Mouse (Mus musculus): ENCODE measurements around the gene Clk4.

The Clk4 gene

DNA sequence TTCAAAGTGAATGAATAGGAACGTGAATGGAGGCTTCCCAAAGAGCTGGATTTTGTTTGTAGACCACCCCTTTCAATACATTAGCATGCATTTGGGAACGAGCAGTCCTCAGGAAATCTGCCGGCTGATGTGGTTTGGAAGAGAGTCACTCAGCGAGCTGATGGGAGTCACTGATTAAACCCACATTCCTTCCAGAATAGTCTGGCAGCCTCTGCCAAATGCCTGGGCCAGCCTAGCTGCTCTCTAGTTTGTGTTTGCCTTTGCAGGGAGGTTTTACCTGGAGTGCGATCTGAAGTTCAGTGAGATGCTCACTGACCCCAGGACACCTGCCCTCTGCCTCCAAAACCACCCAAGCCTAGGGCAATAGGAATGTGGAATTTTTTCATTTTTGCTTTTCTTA is 46.8 kb downstream of the Clk4 start:
- DNase-seq (ENCODE audit: extremely low read depth, low read depth), result no peak

DNA sequence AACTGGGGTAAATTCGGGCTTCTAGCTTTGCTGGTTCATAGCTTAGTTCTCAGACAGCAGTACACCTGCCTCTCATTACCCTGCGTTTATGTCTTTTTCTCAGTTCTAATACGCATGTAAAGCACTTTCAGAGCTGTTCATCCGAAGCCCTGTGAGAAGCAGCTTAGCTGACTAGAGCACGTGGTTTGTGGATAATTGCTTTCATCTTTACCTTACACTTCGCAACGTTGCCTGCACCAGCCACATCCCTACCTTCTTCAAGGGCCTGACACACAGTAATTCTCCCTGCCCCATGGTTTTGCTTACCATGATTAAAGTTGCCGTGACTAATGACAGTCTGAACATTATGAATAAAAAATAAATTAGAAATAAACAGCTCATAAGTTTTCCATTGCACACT is 50.3 kb downstream of the Clk4 start:
- DNase-seq (ENCODE audit: extremely low read depth, low read depth), result no peak

- no peak for DNase-seq (ENCODE audit: extremely low read depth, low read depth)
Measured at GRCm38 (mm10) chr11:51315991-51316810, 54.7 kb downstream of the Clk4 start.

- DNase-seq (ENCODE audit: extremely low read depth, low read depth), result no peak
Measured at GRCm38 (mm10) chr11:51320609-51321008, 59.1 kb downstream of the Clk4 start.

DNA sequence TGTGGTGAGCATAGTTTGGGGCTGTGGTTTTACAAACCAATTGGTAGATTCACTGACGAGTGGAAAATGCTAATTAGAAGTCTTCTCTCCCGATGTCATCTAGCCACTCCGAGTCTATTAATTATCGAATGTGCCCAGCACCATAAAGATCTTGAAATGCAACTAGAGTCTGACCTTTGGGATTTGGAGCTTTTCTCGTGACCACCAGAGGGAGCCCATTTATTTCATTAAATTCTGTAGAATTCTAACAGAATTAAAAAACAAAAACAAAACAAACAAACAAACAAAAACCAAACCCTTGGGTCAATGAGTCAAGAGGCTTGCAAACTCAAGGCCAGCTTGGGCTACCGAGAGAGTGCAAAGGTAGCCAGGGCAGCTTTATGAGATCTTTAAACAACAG is 65.4 kb downstream of the Clk4 start:
- no peak for DNase-seq (ENCODE audit: extremely low read depth, low read depth)

DNA sequence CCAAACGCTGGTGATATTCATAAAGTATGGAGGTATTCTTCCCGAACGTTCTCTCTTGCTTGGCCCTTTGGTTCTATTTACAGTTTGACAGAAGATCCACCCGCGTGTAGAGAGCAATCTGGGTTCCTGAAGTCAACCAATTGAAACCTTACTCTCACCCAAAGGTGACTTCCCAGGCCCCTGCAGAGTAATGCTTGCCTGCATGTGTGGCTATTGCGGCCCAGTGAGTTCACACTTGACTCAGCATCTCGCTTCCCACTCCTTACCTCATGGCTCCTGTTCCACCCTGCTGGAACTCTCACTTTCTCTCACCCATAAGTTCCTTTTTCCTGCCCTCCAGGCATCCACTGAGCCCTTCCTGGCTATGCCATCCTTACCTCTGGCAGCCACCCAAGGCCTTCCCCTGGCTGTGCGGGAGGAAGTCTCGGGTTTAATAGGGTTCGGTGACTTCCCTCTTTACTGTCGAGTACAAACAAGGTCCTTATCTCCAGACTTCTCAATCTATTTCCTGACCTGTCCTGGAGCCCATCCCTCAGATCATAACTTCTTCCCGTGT is 66.9 kb downstream of the Clk4 start:
- DNase-seq (ENCODE audit: extremely low read depth, low read depth), result no peak

- DNase-seq (ENCODE audit: extremely low read depth, low read depth), result no peak
Measured at GRCm38 (mm10) chr11:51329837-51330714, 68.5 kb downstream of the Clk4 start.

Measured in MEL-GATA-1-ER (cell line).